Mouse (Mus musculus) ES-E14 (cell line): ENCODE data around the gene Cby3. TPM values are rescaled to one million over a fixed set of nuclear protein-coding genes. Genes with fewer than 3 reads are reported as not detected.

Experiments
- DNase-seq: peaks from one replicate; pipeline ENCODE4 v3.0.0-alpha.2; 2013; ENCODE audit warnings: low read depth, low spot score
- H3K27ac ChIP-seq: 2 replicates; pipeline ENCODE4 v1.5.1; 2012; ENCODE audit warnings: low read depth, mild to moderate bottlenecking, low read length, moderate library complexity, mixed read lengths; ENCODE audit not compliant: poor library complexity, insufficient read depth, severe bottlenecking
- H3K36me3 ChIP-seq: 2 replicates; pipeline ENCODE4 v1.6.1; 2012; ENCODE audit warnings: mild to moderate bottlenecking, low read length, moderate library complexity, mixed read lengths; ENCODE audit not compliant: control insufficient read depth, poor library complexity, insufficient read depth, severe bottlenecking
- H3K4me1 ChIP-seq, 2 experiments: fragments of 150-350 bp in 1 of 2; sonication (generic) in 1 of 2; 2 replicates each; pipeline ENCODE4 v1.6.1; 2012; ENCODE audit warnings: low read length in 2 of 2, mild to moderate bottlenecking in 1 of 2, mixed read lengths in 1 of 2; ENCODE audit not compliant: control insufficient read depth in 2 of 2, insufficient read depth in 2 of 2, poor library complexity in 1 of 2
- H3K4me3 ChIP-seq, 2 experiments: fragments of 150-350 bp in 1 of 2; sonication (generic) in 1 of 2; 2 replicates each; pipeline ENCODE4 v1.5.1; 2012; ENCODE audit warnings: low read length in 2 of 2, low read depth in 1 of 2, mild to moderate bottlenecking in 1 of 2, mixed read lengths in 1 of 2; ENCODE audit not compliant: insufficient read depth in 1 of 2, poor library complexity in 1 of 2, severe bottlenecking in 1 of 2
- H3K9ac ChIP-seq: 2 replicates; pipeline ENCODE4 v1.6.1; 2012; ENCODE audit warnings: low read depth, mild to moderate bottlenecking, low read length, mixed read lengths; ENCODE audit not compliant: poor library complexity, insufficient read depth, severe bottlenecking
- H3K9me3 ChIP-seq: fragments of 150-350 bp; sonication (generic); 2 replicates; pipeline ENCODE4 v1.6.1; 2012; ENCODE audit warnings: low read depth, mild to moderate bottlenecking, low read length; ENCODE audit not compliant: control insufficient read depth, insufficient read depth
- CHD2 ChIP-seq: IDR thresholded peaks from 2 replicates; pipeline ENCODE4 v1.6.1; 2014; ENCODE audit warnings: mild to moderate bottlenecking, low read depth, low read length, inconsistent platforms
- HCFC1 ChIP-seq: IDR thresholded peaks from 2 replicates; pipeline ENCODE4 v1.6.1; 2012; ENCODE audit warnings: low read length, inconsistent platforms, borderline replicate concordance; ENCODE audit not compliant: insufficient read depth
- MAFK ChIP-seq: IDR thresholded peaks from 2 replicates; pipeline ENCODE4 v1.6.1; 2014; ENCODE audit warnings: mild to moderate bottlenecking, low read depth, low read length, inconsistent platforms; ENCODE audit not compliant: insufficient read depth
- ZC3H11A ChIP-seq: IDR thresholded peaks from 2 replicates; pipeline ENCODE4 v1.6.1; 2012; ENCODE audit warnings: low read depth, mild to moderate bottlenecking, inconsistent platforms, low read length, borderline replicate concordance
- ZNF384 ChIP-seq: IDR thresholded peaks from 2 replicates; pipeline ENCODE4 v1.6.1; 2012; ENCODE audit warnings: low read depth, low read length, inconsistent platforms
- in situ Hi-C, 2 experiments: fragments of 600-800 bp; cut with MboI; formaldehyde crosslinking; loops; one replicate each; pipeline ENCODE4 v1.15.1; 2025; ENCODE audit warnings: low sequenced_read_pairs in 2 of 2, inconsistent platforms in 1 of 2; ENCODE audit not compliant: unreplicated experiment in 2 of 2
- total RNA-seq: library from RNA; depleted of rRNA; stranded (reverse); fragments of 300-350 nt; gene quantifications from 2 replicates; pipeline ENCODE4 v1.2.3, GENCODE M21; 2012

Cby3 gene
- total RNA-seq, 1 experiment = 0.54 TPM

GRCm38 (mm10) chr11:50345486-50345885 is 8.8 kb upstream of the Cby3 start:
- in situ Hi-C loops = no loop called here
- no peak overlapping the region for H3K4me3 ChIP-seq
- no peak for DNase-seq
- no peaks in the 10 kb centered on the region for H3K36me3 ChIP-seq
- TF ChIP-seq MAFK (no peak), CHD2 (no peak), ZC3H11A (no peak), ZNF384 (no peak), HCFC1 (no peak)
- H3K27ac ChIP-seq = no peak overlapping the region
- H3K9me3 ChIP-seq = no peaks in the 10 kb centered on the region
- H3K4me1 ChIP-seq = no peaks in the 10 kb centered on the region
- no peak overlapping the region for H3K9ac ChIP-seq

- Histone ChIP-seq H3K4me1 (no peaks in the 10 kb centered on the region), H3K9ac (no peak overlapping the region), H3K9me3 (no peaks in the 10 kb centered on the region), H3K36me3 (no peaks in the 10 kb centered on the region), H3K27ac (no peak overlapping the region), H3K4me3 (no peak overlapping the region)
- TF ChIP-seq MAFK = no peak
- no peak for TF ChIP-seq ZC3H11A
- no peak for TF ChIP-seq CHD2
- TF ChIP-seq HCFC1 = no peak
- no peak for TF ChIP-seq ZNF384
- in situ Hi-C loops = no loop called here
- no peak for DNase-seq
Observed at GRCm38 (mm10) chr11:50346256-50347032, 7.8 kb upstream of the Cby3 start.

- no peak for DNase-seq
- Histone ChIP-seq H3K9ac (no peak overlapping the region), H3K36me3 (no peaks in the 10 kb centered on the region), H3K9me3 (no peaks in the 10 kb centered on the region), H3K4me3 (no peak overlapping the region), H3K4me1 (no peaks in the 10 kb centered on the region), H3K27ac (no peak overlapping the region)
- in situ Hi-C loops = no loop called here
- no peak for TF ChIP-seq ZNF384
- TF ChIP-seq MAFK = no peak
- TF ChIP-seq HCFC1 = no peak
- TF ChIP-seq ZC3H11A = no peak
- TF ChIP-seq CHD2 = no peak
Observed at GRCm38 (mm10) chr11:50352177-50352576, 2.1 kb upstream of the Cby3 start.

GRCm38 (mm10) chr11:50354851-50355250 is 589 bp downstream of the Cby3 start:
- no peaks in the 10 kb centered on the region for H3K4me1 ChIP-seq
- TF ChIP-seq MAFK = no peak
- TF ChIP-seq ZC3H11A = no peak
- TF ChIP-seq ZNF384 = no peak
- TF ChIP-seq CHD2 = no peak
- TF ChIP-seq HCFC1 = no peak
- H3K9ac ChIP-seq = no peak overlapping the region
- no peaks in the 10 kb centered on the region; the same call in 1 of the 2 replicates for H3K36me3 ChIP-seq
- no peaks in the 10 kb centered on the region for H3K9me3 ChIP-seq
- no peak overlapping the region for H3K4me3 ChIP-seq
- in situ Hi-C loops = no loop called here
- no peak overlapping the region for H3K27ac ChIP-seq
- DNase-seq = no peak

- Histone ChIP-seq H3K36me3 (no peaks in the 10 kb centered on the region; the same call in 1 of the 2 replicates), H3K27ac (no peak overlapping the region), H3K4me3 (no peak overlapping the region), H3K4me1 (no peaks in the 10 kb centered on the region), H3K9ac (no peak overlapping the region), H3K9me3 (no peaks in the 10 kb centered on the region)
- in situ Hi-C loops = no loop called here
- TF ChIP-seq HCFC1 = no peak
- no peak for TF ChIP-seq ZNF384
- no peak for TF ChIP-seq ZC3H11A
- no peak for TF ChIP-seq MAFK
- no peak for TF ChIP-seq CHD2
- no peak for DNase-seq
Observed at GRCm38 (mm10) chr11:50355395-50355794, 1.1 kb downstream of the Cby3 start.
